In genomic region chr3:108085281-108085720, GRCm38 (mm10) we compare ENCODE assay signal across 8 mouse cellular contexts. TPM values are rescaled to one million over a fixed set of nuclear protein-coding genes. Genes with fewer than 3 reads are reported as not detected.
DNase-seq lines count a peak whose midpoint lies in the region; ATAC-seq and TF ChIP-seq lines count a peak whose summit lies in the region.

No protein-coding gene starts in this region.

- peak; percentile 88 for ATAC-seq in cerebellum, adult (ENCODE audit: insufficient number of reproducible peaks, low FRiP score, low TSS enrichment)
- peak; percentile 93 for ATAC-seq in forebrain, embryonic 13.5 days
- peak; percentile 82 for ATAC-seq in liver, embryonic 15.5 days (ENCODE audit: insufficient read depth)
- ATAC-seq in neural tube, embryonic 11.5 days (ENCODE audit: insufficient read depth, low FRiP score, low TSS enrichment): peak; percentile 87
- ATAC-seq in stomach, postnatal 0 days (ENCODE audit: low FRiP score, low TSS enrichment): peak; percentile 84

- H3K27ac ChIP-seq in forebrain, embryonic 13.5 days: peak overlapping the region; percentile 74
- peak overlapping the region; percentile 90 for H3K27ac ChIP-seq in liver, embryonic 15.5 days (replicated peaks)
- H3K27ac ChIP-seq in neural tube, embryonic 11.5 days (ENCODE audit: low read depth, low read length): peak overlapping the region; percentile 78
- peak overlapping the region; percentile 93 for H3K27ac ChIP-seq in stomach, postnatal 0 days (replicated peaks)

- under 1% methylated on average over 11 of the region's 14 CpGs for WGBS in forebrain, embryonic 13.5 days
- WGBS in liver, embryonic 15.5 days (ENCODE audit: insufficient replicate concordance): under 1% methylated on average over 14 of the region's 14 CpGs
- 0% methylated on average over 14 of the region's 14 CpGs for WGBS in neural tube, embryonic 11.5 days
- WGBS in stomach, postnatal 0 days: under 1% methylated on average over 14 of the region's 14 CpGs

- TF ChIP-seq CTCF in stomach, postnatal 0 days (IDR thresholded peaks at IDR 0.05; ENCODE audit: low read depth): peak; percentile 44

- no peak for TF ChIP-seq EP300 in stomach, postnatal 0 days (optimal IDR thresholded peaks at IDR 0.05)

- peak; percentile 79 for DNase-seq in ES-CJ7 (ENCODE audit: low read depth, low spot score)
- peak; percentile 94 to 96 for DNase-seq in heart, postnatal 10 days
- peak; percentile 97 to 98 for DNase-seq in kidney, postnatal 4 days
- DNase-seq in neural tube, embryonic 11.5 days (ENCODE audit: low spot score): peak; percentile 91
- peak; percentile 93 for DNase-seq in stomach, postnatal 0 days (ENCODE audit: low spot score)

- H3K27me3 ChIP-seq in forebrain, embryonic 13.5 days: no peaks in the 10 kb centered on the region
- no peaks in the 10 kb centered on the region for H3K27me3 ChIP-seq in liver, embryonic 15.5 days
- H3K27me3 ChIP-seq in neural tube, embryonic 11.5 days (ENCODE audit: control insufficient read depth, insufficient read depth, low read length): no peaks in the 10 kb centered on the region
- no peaks in the 10 kb centered on the region for H3K27me3 ChIP-seq in stomach, postnatal 0 days (ENCODE audit: control insufficient read depth, insufficient read depth, low read length)

- intact Hi-C loops in heart, postnatal 10 days (cut with DNase I): loop anchor here (2.0 kb wide), 1 partner anchor 14 kb away; no protein-coding TSS in a partner anchor

- peak overlapping the region; percentile 81 for H3K9ac ChIP-seq in forebrain, embryonic 13.5 days
- H3K9ac ChIP-seq in liver, embryonic 15.5 days: peak overlapping the region; percentile 91
- H3K9ac ChIP-seq in neural tube, embryonic 11.5 days (ENCODE audit: low read length): peak overlapping the region; percentile 65
- peak overlapping the region; percentile 67 for H3K9ac ChIP-seq in stomach, postnatal 0 days (ENCODE audit: low read length)

- H3K9me3 ChIP-seq in forebrain, embryonic 13.5 days (replicated peaks): no peaks in the 10 kb centered on the region
- H3K9me3 ChIP-seq in liver, embryonic 15.5 days (replicated peaks): no peaks in the 10 kb centered on the region
- H3K9me3 ChIP-seq in neural tube, embryonic 11.5 days (ENCODE audit: control insufficient read depth, low read length): no peaks in the 10 kb centered on the region
- H3K9me3 ChIP-seq in stomach, postnatal 0 days (ENCODE audit: control insufficient read depth, low read length): no peaks in the 10 kb centered on the region

- peak overlapping the region; percentile 55 for H3K4me3 ChIP-seq in forebrain, embryonic 13.5 days
- peak overlapping the region; percentile 79 for H3K4me3 ChIP-seq in liver, embryonic 15.5 days (replicated peaks)
- peak overlapping the region; percentile 67 for H3K4me3 ChIP-seq in neural tube, embryonic 11.5 days (ENCODE audit: low read depth, low read length)
- peak overlapping the region; percentile 65 for H3K4me3 ChIP-seq in stomach, postnatal 0 days (ENCODE audit: low read depth, low read length)

- H3K36me3 ChIP-seq in forebrain, embryonic 13.5 days (ENCODE audit: poor library complexity, severe bottlenecking): peaks cover 8% of the 10 kb centered on the region
- H3K36me3 ChIP-seq in liver, embryonic 15.5 days (replicated peaks): peaks cover 25% of the 10 kb centered on the region
- peaks cover 2% of the 10 kb centered on the region; the same call in 1 of the 2 replicates for H3K36me3 ChIP-seq in neural tube, embryonic 11.5 days (ENCODE audit: control insufficient read depth, insufficient read depth, low read length)
- no peaks in the 10 kb centered on the region for H3K36me3 ChIP-seq in stomach, postnatal 0 days (ENCODE audit: control insufficient read depth, insufficient read depth, low read length)

- peak overlapping the region; percentile 95 for H3K4me2 ChIP-seq in forebrain, embryonic 13.5 days
- peak overlapping the region; percentile 97 for H3K4me2 ChIP-seq in liver, embryonic 15.5 days
- H3K4me2 ChIP-seq in neural tube, embryonic 11.5 days (ENCODE audit: low read depth): peak overlapping the region; percentile 100
- peak overlapping the region; percentile 100 for H3K4me2 ChIP-seq in stomach, postnatal 0 days (replicated peaks; ENCODE audit: low read depth)

- peaks cover 53% of the 10 kb centered on the region for H3K4me1 ChIP-seq in forebrain, embryonic 13.5 days
- H3K4me1 ChIP-seq in liver, embryonic 15.5 days (replicated peaks): peaks cover 87% of the 10 kb centered on the region
- peaks cover 16% of the 10 kb centered on the region for H3K4me1 ChIP-seq in neural tube, embryonic 11.5 days (ENCODE audit: control insufficient read depth, insufficient read depth, low read length)
- peaks cover 4% of the 10 kb centered on the region; the same call in 1 of the 2 replicates for H3K4me1 ChIP-seq in stomach, postnatal 0 days (replicated peaks; ENCODE audit: control insufficient read depth, insufficient read depth)

RNA-seq across cellular contexts. Expression of gene Ampd2, which starts 1.1 kb away (rescaled TPM):
- polyA plus RNA-seq in forebrain, embryonic 13.5 days (2015; fragmentation: Nextera tagmentation; extraction: Ambion mirVana): 38.6 and 45.3 TPM in 2 replicates
- 10 to 100 TPM; 12.2 to 14.7 TPM for total RNA-seq in heart, postnatal 10 days (2021)
- polyA plus RNA-seq in liver, embryonic 15.5 days (2015; fragmentation: Nextera tagmentation; extraction: Ambion mirVana): 63.7 and 76.6 TPM in 2 replicates
- polyA plus RNA-seq in neural tube, embryonic 11.5 days (2014; fragmentation: Nextera tagmentation; extraction: Ambion mirVana): 40.1 and 42.9 TPM in 2 replicates
- polyA plus RNA-seq in stomach, postnatal 0 days (2015; fragmentation: Nextera tagmentation; extraction: Ambion mirVana): 20.2 and 20.7 TPM in 2 replicates

RNA-seq across cellular contexts. Expression of gene Gnat2, which starts 7.3 kb away (rescaled TPM):
- 0.44 and 0.57 TPM in 2 replicates for polyA plus RNA-seq in forebrain, embryonic 13.5 days (2015; fragmentation: Nextera tagmentation; extraction: Ambion mirVana)
- under 1 TPM in 1 of 2 experiments, not detected in 1; 0.38 TPM for total RNA-seq in heart, postnatal 10 days (2021)
- 2.7 and 3.8 TPM in 2 replicates for polyA plus RNA-seq in liver, embryonic 15.5 days (2015; fragmentation: Nextera tagmentation; extraction: Ambion mirVana)
- polyA plus RNA-seq in neural tube, embryonic 11.5 days (2014; fragmentation: Nextera tagmentation; extraction: Ambion mirVana): 0.73 and 0.99 TPM in 2 replicates
- 0.59 and 0.71 TPM in 2 replicates for polyA plus RNA-seq in stomach, postnatal 0 days (2015; fragmentation: Nextera tagmentation; extraction: Ambion mirVana)

RNA-seq across cellular contexts. Expression of gene Gstm4, which starts 40.6 kb away (rescaled TPM):
- 10.8 and 11.4 TPM in 2 replicates for polyA plus RNA-seq in forebrain, embryonic 13.5 days (2015; fragmentation: Nextera tagmentation; extraction: Ambion mirVana)
- total RNA-seq in heart, postnatal 10 days (2021): 10 to 100 TPM; 11.1 to 13.3 TPM
- 18.5 and 19.1 TPM in 2 replicates for polyA plus RNA-seq in liver, embryonic 15.5 days (2015; fragmentation: Nextera tagmentation; extraction: Ambion mirVana)
- polyA plus RNA-seq in neural tube, embryonic 11.5 days (2014; fragmentation: Nextera tagmentation; extraction: Ambion mirVana): 12.4 and 12.9 TPM in 2 replicates
- polyA plus RNA-seq in stomach, postnatal 0 days (2015; fragmentation: Nextera tagmentation; extraction: Ambion mirVana): 19.4 and 19.6 TPM in 2 replicates

Comparison
In these comparisons a context has a peak if more than half of its experiments do, and no peak if none do; other contexts are left out.
1. Peak in every context shown above with its lines: DNase-seq, ATAC-seq, H3K4me3 ChIP-seq and H3K27ac ChIP-seq.